Mouse (Mus musculus) spleen, postnatal 36 days (tissue): ENCODE results near the gene Slc36a4.

Experiments
- DNase-seq, 2 experiments: peaks; one replicate each; pipeline ENCODE4 v3.0.0; 2022; ENCODE audit warnings: low spot score in 2 of 2, mixed read lengths in 1 of 2

Slc36a4 gene

DNA sequence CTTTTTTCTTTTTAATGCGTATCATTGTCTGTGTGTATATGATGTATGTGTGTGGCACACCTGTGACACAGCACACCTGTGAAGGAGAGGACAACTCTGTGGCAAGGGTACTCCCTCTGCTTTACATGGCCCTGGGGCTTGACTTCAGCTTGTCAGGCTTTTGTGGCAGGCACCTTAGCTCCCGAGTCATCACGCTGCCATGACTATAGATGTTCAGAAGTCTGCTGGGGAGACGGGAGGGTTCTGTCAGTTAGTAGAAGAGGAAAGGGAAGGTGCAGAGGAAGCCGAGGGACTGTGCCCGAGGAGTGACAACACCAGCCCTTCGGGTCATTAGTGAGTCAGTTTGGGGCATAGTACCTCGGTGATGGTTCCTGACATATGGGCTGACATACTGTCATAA, 13.0 kb downstream of the Slc36a4 start:
- no peak for DNase-seq

DNA sequence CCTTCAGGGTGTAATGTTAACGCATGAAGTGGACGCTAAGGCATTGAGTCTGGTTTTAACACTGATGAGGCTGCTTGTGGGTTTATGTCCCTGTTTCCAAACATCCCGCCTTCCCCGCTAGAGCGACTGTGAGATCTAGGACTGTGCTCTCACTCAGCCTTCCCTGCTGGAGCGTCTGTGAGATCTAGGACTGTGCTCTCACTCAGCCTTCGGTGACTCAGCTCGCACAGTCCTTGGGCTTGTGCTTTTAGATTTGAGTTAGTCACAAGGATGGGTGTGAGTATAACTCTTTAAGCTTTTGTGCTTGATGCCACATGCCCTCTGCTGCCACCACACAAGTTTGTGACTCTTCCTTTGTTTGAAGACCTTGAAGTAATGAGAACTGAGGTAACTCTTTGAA, 17.6 kb downstream of the Slc36a4 start:
- DNase-seq, result no peak

DNA sequence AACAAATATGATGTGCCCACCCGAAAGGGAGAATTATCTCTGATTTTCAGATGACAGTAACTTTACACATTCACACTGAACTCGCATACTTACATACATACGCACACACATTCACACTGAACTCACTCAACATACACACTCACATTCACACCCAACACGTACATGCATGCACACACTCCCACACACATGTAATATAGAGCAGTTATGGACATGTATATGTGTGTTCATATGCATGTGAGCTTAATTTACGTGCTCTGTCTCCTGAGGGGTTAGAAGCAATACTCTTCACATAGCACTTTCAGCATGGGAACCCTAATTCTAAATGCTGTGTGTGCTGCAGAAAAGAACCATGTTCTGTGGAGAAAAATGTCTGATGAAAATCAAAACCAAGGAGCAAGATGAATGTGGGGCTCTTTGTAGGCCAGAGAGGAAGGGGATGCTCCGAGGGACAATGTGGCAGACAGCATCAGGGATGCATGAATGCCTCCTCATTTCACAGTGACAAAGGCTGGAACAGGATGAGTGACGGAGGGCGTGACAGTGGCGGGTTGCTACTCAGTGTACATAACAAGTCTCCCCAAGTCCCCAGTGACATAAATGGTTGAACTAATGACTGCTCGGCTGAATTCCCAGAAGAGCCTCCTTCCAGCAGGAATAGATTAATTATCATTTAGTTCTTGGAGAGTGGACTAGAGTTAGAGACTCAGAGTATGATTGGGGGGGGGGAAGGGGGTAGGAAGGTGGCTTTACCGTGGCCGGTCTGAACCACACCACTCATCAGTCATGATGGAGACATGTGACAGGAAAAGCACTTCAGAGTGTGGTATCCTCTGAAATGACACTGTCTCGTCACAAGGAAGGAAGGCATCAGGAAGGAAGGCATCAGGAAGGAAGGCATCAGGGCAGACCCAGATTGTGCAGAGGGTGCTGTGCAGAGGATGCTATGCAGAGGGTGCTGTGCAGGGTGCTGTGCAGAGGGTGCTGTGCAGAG, 22.5 kb downstream of the Slc36a4 start:
- no peak for DNase-seq

DNA sequence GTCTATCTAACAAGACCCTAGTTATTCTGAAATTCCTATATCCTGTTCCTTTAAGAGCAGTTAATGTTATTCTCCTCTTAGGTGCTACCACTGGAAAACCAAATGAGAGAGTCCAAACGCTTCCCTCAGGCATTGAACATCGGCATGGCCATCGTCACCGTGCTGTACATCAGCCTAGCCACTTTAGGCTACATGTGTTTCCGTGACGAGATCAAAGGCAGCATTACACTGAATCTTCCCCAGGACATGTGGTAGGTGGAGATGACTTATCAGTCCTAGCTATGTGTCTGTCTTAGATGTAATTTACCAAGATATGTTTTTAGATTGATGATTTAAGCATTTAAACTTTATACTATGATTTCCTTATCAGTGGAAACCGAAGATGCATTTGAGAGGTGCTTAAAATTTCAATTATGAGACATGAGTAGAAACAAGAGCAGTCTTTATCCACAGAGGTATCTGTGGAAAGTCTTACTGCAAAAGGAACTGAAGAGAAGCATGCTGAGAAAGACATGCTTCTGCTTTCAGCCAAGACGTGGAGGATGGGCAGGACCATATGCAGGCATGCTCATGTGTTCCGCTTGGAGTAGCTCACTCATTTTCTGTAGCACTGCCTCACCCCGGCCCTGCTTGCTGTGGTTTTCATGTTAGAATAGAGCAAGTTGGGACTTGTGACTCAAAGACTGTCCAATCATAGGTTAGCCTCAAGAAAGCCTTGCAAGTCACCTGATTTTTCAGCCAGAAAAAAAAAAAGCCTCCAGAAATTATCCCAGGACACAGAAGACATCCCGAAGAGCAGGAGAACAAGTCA, 24.7 kb downstream of the Slc36a4 start:
- DNase-seq, result no peak

DNA sequence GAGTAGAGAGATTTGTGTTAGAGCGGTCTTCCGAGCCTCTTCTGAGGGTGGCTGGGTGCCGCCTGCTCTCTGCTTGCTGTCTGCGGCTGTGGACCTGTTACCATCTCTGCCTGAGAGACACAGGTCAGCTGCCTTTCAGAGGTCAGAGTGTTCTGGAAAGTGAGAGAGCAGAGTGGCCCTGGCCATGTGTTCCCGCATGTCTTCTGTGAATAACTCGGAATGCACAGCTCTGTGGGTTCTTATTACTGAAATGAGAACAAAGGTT, 25.3 kb downstream of the Slc36a4 start:
- DNase-seq, result no peak

DNA sequence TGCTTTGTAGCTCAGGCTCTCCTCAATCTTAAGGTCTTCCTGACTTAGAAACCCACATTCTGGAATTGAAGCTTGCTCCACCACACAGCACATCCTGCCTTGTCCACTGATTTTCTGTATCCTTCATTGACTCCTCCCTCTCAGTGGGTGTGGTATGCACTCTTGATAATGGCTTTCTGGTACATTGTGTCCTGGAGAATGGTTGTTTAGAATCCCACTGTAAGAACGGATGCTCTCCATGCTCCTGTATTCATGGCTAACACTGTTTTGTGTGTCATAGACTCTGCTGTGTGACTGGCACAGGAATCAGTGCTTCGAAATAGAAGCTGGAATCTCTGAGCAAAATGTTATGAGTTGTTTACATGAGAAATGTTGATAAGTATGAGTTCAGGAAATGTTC, 28.0 kb downstream of the Slc36a4 start:
- DNase-seq, result no peak

DNA sequence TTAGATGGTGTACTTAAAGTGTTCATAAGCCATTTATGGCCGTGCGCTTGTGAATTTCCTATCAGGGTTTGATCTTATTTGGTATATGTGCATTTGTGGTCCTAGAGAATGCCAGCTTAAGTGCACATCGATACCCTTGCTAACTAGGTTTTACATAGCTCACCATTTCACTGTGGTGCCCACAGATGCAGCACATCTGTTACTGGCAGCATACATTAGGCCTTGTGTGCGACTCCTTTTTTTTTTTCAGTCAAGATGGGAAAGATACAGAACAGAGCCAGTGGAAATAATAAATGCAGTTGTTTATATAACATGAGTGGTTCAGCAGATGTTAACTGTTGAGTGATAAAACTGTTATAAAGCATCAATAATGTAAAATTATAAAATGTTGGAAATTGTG, 31.9 kb downstream of the Slc36a4 start:
- DNase-seq, result no peak

DNA sequence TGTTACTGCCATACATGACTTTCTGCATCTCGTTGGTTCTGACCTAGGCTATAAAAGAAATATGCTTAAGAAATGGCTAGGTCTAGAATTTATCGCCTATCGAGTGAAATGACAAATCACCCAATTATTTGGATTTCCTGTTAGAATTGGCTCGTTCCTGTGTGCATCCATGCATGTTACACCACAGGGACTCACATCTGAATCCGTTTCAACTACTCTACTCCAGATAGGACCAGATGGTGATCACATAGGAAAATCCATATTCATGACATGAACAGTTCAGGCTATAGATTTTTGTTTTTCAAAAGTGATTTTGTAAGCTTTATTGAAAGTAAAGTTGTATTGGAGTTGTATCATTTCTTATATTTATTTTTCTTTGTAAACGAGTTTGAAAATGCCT, 32.4 kb downstream of the Slc36a4 start:
- no peak for DNase-seq

DNA sequence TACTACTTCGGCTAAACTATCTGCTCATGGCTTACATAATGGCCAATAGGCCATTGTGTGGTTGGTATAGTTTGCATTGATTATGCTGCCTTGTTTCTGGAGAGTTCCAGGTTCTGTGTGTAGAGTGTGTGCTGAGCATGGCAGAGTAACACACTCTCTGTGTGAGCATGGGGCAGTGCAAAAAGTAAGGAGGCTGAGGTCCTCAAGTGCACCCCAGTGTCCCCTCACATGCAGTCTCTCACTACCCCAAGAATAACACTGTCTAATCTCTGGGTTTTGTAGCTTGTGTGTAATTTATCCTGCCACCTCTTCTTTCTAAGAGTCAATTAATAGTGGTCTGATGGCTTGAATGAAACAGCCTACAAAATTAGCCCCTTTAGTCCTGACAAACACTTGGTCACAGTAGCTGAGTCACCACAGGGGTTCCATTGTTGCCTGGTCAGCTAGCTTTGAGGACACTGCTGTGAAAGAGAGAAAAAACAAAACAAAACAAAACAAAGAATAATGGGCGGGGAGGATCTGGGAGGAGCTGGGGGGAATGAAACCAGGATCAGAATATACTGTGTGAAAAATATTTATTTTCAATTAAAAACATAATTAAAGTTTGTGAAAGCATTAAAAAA, 36.6 kb downstream of the Slc36a4 start:
- no peak for DNase-seq

DNA sequence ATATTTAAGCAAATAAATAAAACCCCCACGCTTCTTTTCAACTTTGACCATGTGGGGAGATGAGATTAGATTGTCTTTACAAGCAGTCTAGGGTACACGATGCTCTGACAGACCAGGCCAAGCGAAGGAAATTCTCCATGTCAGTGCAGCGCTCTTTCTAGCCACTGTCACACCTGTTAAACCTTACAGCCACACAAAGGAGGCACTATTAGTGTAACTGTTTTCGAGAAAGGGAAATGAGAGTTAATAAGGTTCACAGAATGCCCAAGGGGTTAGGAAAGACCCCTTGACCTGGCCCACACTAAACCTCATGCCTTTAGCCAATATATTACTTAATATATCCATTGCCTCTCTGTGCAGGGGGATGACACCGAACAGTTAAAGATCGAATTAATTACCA, 37.1 kb downstream of the Slc36a4 start:
- DNase-seq, result no peak

DNA sequence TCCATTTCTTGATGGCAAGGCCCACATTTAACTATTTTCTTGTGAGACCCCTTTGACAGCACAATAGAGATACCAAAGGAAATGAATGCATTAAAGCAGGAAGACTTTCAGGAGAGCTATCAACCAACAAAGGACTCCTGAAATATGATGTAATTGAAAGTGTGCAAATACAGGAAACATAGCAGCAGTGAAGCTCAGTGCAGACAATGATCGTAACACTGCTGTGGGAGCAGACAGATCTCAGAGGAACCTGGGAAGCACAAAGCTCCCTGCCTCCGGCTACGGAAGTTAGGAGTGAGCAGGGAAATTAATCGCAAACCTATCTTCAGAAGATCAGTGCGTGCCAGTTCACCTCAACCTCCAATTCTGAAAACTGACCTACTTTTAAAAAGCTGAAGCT, 38.8 kb downstream of the Slc36a4 start:
- no peak for DNase-seq

DNA sequence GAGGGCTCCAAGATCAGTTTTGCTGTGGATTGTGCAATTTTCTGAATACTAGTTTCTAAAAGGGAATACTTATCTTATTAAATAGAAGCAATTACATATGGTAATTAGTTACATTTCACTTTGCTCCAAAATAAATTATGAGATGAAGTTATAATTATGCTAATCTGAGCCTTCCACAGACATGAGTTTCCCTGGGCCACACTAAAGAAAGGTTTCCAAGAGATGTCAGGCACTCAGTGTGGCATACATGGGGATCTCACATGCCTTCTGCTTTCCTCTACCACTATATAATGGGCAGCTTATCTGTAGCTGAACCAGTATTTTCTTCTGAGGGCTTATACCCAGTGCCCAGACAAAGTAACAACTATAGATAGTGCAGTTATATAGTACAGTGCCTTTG, 49.8 kb downstream of the Slc36a4 start:
- no peak for DNase-seq

DNA sequence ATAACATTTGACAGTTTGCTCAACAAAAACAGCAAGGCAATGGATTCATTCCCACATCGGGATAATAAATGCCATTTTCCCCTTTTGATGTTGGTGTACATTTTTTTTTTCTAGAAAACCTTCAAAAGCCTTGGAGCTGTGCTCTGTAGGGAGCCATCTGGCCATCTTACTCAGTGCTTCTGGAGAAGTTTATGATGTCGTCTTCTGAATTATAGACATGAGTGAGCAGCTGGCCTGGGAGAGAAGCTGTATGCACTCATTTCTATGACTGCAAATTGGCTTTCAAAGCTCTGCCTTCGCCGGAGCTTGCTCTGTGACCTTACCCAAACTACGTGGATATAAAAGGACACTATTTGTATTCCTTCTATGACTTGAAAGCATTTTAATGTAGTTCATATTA, 56.8 kb downstream of the Slc36a4 start:
- no peak for DNase-seq

DNA sequence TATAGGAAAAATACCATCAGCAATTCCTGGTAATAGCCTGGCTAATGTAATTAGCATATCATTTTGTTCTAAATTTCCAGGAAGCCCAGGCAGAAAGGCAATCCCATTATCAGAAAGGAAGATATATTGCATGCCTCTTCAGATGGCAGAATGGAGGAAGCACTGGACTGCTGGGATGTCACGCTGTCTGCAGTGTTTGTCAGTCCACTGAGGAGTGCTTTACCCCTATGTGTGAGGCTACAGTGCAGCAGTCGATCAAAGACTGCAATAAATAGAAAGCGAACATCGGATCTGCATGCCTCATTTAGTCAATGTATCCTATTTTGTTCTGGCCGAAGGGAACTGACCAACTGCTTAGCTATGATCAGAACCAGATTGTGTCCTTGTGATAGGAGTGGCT, 57.3 kb downstream of the Slc36a4 start:
- no peak for DNase-seq

DNA sequence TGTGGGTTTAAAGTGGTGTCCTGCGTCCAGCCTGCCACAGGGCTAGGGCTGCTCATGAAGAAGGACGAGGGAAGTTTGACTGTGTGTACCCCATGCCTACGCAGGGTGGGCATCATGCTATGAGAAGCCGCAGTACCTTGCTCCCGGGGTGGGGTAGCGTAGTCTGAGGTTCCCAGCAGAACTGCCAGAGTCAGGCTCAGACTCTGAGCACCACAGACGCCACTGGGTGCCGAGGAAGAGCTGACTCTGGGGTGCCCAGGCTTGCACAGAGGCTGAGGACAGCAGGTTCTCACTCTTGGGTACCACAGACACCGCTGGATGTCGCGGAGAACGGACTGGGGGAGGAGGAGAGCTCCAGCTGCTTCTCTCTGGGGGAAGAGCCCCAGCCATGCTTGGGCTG, 63.2 kb downstream of the Slc36a4 start:
- no peak for DNase-seq

DNA sequence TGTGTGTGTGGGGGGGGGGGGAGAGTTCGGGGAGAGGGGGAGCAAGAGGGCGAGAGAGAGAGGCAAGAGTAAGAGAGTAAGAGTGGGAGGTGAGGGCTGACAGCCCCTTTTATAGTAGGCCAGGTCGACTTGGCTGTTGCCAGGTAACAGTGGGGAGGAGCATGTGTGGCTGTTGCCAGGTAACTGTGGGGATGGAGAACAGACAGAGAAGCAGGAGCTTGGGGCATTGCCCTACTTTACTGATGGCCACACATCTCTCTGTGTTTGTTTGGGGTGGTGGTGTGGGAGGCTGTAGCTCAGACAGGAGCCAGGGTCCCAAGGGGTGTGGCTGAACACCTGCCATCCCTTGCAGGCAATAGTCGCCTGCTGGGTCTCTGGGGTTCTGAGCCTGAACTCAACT, 63.9 kb downstream of the Slc36a4 start:
- no peak for DNase-seq

DNA sequence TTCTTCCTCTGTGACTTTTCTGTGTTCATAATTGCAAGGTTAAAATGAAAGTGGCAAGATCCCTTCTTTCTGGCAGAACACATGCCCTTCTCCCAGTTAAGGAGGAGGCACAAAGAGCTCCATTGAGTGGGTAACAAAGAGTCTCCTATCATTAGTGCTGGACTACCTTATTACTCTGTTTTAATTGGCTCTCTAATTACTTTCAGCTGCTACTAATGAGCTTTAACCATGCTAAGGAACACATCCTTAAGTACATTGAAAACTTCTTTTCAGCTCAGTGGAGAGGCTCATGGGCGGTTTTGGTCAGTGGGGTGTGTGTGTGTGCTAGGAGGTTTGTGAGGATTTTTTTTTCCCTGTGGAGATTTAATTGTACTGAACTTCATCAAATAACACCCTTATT, 65.4 kb downstream of the Slc36a4 start:
- no peak for DNase-seq

DNA sequence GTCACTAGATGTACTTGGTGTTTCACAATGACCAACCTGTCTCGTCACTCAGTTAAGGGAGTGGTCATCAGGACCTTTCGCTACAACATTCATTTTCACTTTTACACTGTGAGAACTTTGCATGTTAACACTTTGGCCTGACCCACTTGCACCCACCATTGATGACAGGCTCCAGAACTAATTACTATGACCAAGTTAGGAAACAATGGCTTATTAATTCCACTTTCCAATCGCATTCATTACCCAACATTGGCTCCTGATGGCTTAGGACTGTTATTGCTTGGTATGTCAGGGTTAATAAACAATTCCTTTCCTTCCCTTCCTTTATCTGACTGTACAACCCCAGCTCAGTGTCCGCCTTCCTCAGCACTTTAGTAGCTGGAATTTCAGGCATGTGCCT, 72.4 kb downstream of the Slc36a4 start:
- no peak for DNase-seq

DNA sequence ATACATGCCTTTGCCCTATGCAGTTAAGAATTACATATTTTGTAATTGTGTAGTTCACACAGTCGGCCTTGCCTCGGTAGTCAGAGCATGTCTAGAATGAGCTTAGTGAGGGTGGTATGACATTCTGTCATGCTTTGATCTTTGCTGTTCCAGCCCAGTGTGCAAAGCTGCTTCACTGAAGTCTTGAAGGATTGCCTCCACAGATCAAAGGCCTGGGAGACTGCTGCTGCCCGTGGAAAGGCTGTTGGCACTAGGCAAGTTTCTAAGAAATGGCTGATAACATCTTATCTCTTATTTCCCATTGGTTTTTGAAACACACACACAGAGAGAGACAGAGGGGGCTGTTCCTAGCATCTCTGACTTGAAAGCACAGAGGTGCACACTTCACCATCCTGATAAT, 76.7 kb downstream of the Slc36a4 start:
- no peak for DNase-seq

DNA sequence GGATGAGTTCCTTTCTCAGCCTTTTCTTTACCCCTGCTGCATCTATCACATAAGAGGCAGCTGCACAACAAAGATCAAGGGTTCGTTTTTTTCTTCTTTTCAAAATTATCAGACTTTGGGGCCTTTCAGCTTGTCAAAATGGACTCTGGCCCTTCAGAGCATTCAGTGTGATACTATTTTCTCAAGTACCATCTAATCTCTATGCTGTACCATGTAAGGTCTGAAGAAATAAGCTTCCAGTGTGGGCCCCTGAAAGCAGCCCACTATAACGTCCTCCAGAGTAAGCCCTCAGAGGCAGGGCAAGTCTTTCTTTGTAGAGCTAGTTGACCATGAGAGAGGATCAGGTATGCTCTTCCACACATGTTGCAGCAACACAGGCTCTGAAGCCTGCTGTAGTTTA, 77.1 kb downstream of the Slc36a4 start:
- no peak for DNase-seq

DNA sequence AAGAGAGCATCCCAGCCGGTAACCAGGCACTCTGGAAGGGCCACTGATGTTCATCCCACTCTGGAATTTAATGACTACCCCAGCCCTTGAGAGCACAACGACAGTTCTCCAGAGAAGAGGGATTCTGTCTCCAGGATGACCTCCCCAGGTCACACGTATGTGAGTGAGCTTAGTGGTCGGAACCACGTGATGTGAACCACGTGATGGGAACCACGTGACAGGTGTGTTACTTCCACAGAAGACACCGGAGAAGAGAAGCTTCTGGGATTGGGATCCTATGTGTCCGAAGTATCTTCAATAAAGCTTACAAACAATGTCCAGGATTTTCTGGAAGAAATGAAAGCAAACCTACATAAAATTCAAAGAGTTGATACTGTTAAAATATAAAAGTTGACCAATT, 82.5 kb downstream of the Slc36a4 start:
- DNase-seq, result no peak
